Mouse (Mus musculus): Measurements from ENCODE around the gene Rpap3. TPM values are rescaled to one million over a fixed set of nuclear protein-coding genes. Genes with fewer than 3 reads are reported as not detected.

The Rpap3 gene
- polyA plus RNA-seq, 1 experiment from 2014 or later: 6.8 TPM

GRCm38 (mm10) chr15:97727520-97727919 is 21.9 kb upstream of the Rpap3 start:
- H3K36me3 ChIP-seq (ENCODE audit: control insufficient read depth, insufficient read depth): no peaks in the 10 kb centered on the region
- H3K27ac ChIP-seq (ENCODE audit: low read length): no peak overlapping the region
- no peak for ATAC-seq (ENCODE audit: low read depth)
- H3K4me3 ChIP-seq (ENCODE audit: low read depth, low read length): no peak overlapping the region
- H3K27me3 ChIP-seq (ENCODE audit: control insufficient read depth, insufficient read depth, low read depth, low read length): no peaks in the 10 kb centered on the region
- H3K4me1 ChIP-seq (ENCODE audit: control insufficient read depth, low read depth, low read length): no peaks in the 10 kb centered on the region
- no peak overlapping the region for H3K4me2 ChIP-seq (ENCODE audit: low read depth, low read length)
- H3K9me3 ChIP-seq (replicated peaks; ENCODE audit: control insufficient read depth, low read length): no peaks in the 10 kb centered on the region
- no peak overlapping the region for H3K9ac ChIP-seq (ENCODE audit: low read depth, low read length)
- 50% methylated on average over 5 of the region's 5 CpGs for WGBS (ENCODE audit: insufficient replicate concordance)

- Histone ChIP-seq H3K4me1 (ENCODE audit: control insufficient read depth, low read depth, low read length) (no peaks in the 10 kb centered on the region), H3K9me3 (replicated peaks; ENCODE audit: control insufficient read depth, low read length) (no peaks in the 10 kb centered on the region), H3K27ac (ENCODE audit: low read length) (no peak overlapping the region), H3K27me3 (ENCODE audit: control insufficient read depth, insufficient read depth, low read depth, low read length) (no peaks in the 10 kb centered on the region), H3K4me3 (ENCODE audit: low read depth, low read length) (no peak overlapping the region), H3K9ac (ENCODE audit: low read depth, low read length) (no peak overlapping the region), H3K4me2 (ENCODE audit: low read depth, low read length) (no peak overlapping the region), H3K36me3 (ENCODE audit: control insufficient read depth, insufficient read depth) (no peaks in the 10 kb centered on the region)
- no peak for ATAC-seq (ENCODE audit: low read depth)
- 42% methylated on average over 8 of the region's 8 CpGs for WGBS (ENCODE audit: insufficient replicate concordance)
Measured at GRCm38 (mm10) chr15:97727048-97727447, 21.4 kb upstream of the Rpap3 start.

GRCm38 (mm10) chr15:97726310-97726709 is 20.7 kb upstream of the Rpap3 start:
- Histone ChIP-seq H3K4me3 (ENCODE audit: low read depth, low read length) (no peak overlapping the region), H3K27me3 (ENCODE audit: control insufficient read depth, insufficient read depth, low read depth, low read length) (no peaks in the 10 kb centered on the region), H3K9me3 (replicated peaks; ENCODE audit: control insufficient read depth, low read length) (no peaks in the 10 kb centered on the region), H3K36me3 (ENCODE audit: control insufficient read depth, insufficient read depth) (no peaks in the 10 kb centered on the region), H3K4me1 (ENCODE audit: control insufficient read depth, low read depth, low read length) (no peaks in the 10 kb centered on the region), H3K4me2 (ENCODE audit: low read depth, low read length) (no peak overlapping the region), H3K27ac (ENCODE audit: low read length) (no peak overlapping the region), H3K9ac (ENCODE audit: low read depth, low read length) (no peak overlapping the region)
- 71% methylated on average over 13 of the region's 13 CpGs for WGBS (ENCODE audit: insufficient replicate concordance)
- no peak for ATAC-seq (ENCODE audit: low read depth)

GRCm38 (mm10) chr15:97725198-97725785 is 19.7 kb upstream of the Rpap3 start:
- Histone ChIP-seq H3K27me3 (ENCODE audit: control insufficient read depth, insufficient read depth, low read depth, low read length) (no peaks in the 10 kb centered on the region), H3K36me3 (ENCODE audit: control insufficient read depth, insufficient read depth) (no peaks in the 10 kb centered on the region), H3K4me2 (ENCODE audit: low read depth, low read length) (no peak overlapping the region), H3K4me1 (ENCODE audit: control insufficient read depth, low read depth, low read length) (no peaks in the 10 kb centered on the region), H3K9me3 (replicated peaks; ENCODE audit: control insufficient read depth, low read length) (no peaks in the 10 kb centered on the region), H3K9ac (ENCODE audit: low read depth, low read length) (no peak overlapping the region), H3K27ac (ENCODE audit: low read length) (no peak overlapping the region), H3K4me3 (ENCODE audit: low read depth, low read length) (no peak overlapping the region)
- WGBS (ENCODE audit: insufficient replicate concordance): 44% methylated on average over 6 of the region's 6 CpGs
- ATAC-seq (ENCODE audit: low read depth): no peak

- H3K4me2 ChIP-seq (ENCODE audit: low read depth, low read length): no peak overlapping the region
- WGBS (ENCODE audit: insufficient replicate concordance): 71% methylated on average over 17 of the region's 17 CpGs
- no peak overlapping the region for H3K27ac ChIP-seq (ENCODE audit: low read length)
- H3K36me3 ChIP-seq (ENCODE audit: control insufficient read depth, insufficient read depth): no peaks in the 10 kb centered on the region
- no peak for ATAC-seq (ENCODE audit: low read depth)
- no peaks in the 10 kb centered on the region for H3K9me3 ChIP-seq (replicated peaks; ENCODE audit: control insufficient read depth, low read length)
- no peaks in the 10 kb centered on the region for H3K4me1 ChIP-seq (ENCODE audit: control insufficient read depth, low read depth, low read length)
- no peaks in the 10 kb centered on the region; the same call in 1 of the 2 replicates for H3K27me3 ChIP-seq (ENCODE audit: control insufficient read depth, insufficient read depth, low read depth, low read length)
- no peak overlapping the region for H3K4me3 ChIP-seq (ENCODE audit: low read depth, low read length)
- H3K9ac ChIP-seq (ENCODE audit: low read depth, low read length): no peak overlapping the region
Measured at GRCm38 (mm10) chr15:97724346-97725197, 18.9 kb upstream of the Rpap3 start.

- H3K9ac ChIP-seq (ENCODE audit: low read depth, low read length): no peak overlapping the region
- no peaks in the 10 kb centered on the region for H3K36me3 ChIP-seq (ENCODE audit: control insufficient read depth, insufficient read depth)
- no peaks in the 10 kb centered on the region; the same call in 1 of the 2 replicates for H3K27me3 ChIP-seq (ENCODE audit: control insufficient read depth, insufficient read depth, low read depth, low read length)
- 72% methylated on average over 6 of the region's 6 CpGs for WGBS (ENCODE audit: insufficient replicate concordance)
- H3K4me1 ChIP-seq (ENCODE audit: control insufficient read depth, low read depth, low read length): no peaks in the 10 kb centered on the region
- no peak for ATAC-seq (ENCODE audit: low read depth)
- H3K4me2 ChIP-seq (ENCODE audit: low read depth, low read length): no peak overlapping the region
- no peaks in the 10 kb centered on the region for H3K9me3 ChIP-seq (replicated peaks; ENCODE audit: control insufficient read depth, low read length)
- H3K27ac ChIP-seq (ENCODE audit: low read length): no peak overlapping the region
- no peak overlapping the region for H3K4me3 ChIP-seq (ENCODE audit: low read depth, low read length)
Measured at GRCm38 (mm10) chr15:97723536-97724345, 18.1 kb upstream of the Rpap3 start.

- no peaks in the 10 kb centered on the region; the same call in 1 of the 2 replicates for H3K27me3 ChIP-seq (ENCODE audit: control insufficient read depth, insufficient read depth, low read depth, low read length)
- no peaks in the 10 kb centered on the region for H3K9me3 ChIP-seq (replicated peaks; ENCODE audit: control insufficient read depth, low read length)
- no peak overlapping the region for H3K4me2 ChIP-seq (ENCODE audit: low read depth, low read length)
- no peak overlapping the region for H3K27ac ChIP-seq (ENCODE audit: low read length)
- H3K36me3 ChIP-seq (ENCODE audit: control insufficient read depth, insufficient read depth): no peaks in the 10 kb centered on the region
- no peaks in the 10 kb centered on the region for H3K4me1 ChIP-seq (ENCODE audit: control insufficient read depth, low read depth, low read length)
- no peak for ATAC-seq (ENCODE audit: low read depth)
- 48% methylated on average over 15 of the region's 15 CpGs for WGBS (ENCODE audit: insufficient replicate concordance)
- H3K9ac ChIP-seq (ENCODE audit: low read depth, low read length): no peak overlapping the region
- H3K4me3 ChIP-seq (ENCODE audit: low read depth, low read length): no peak overlapping the region
Measured at GRCm38 (mm10) chr15:97721008-97721701, 15.5 kb upstream of the Rpap3 start.

- H3K9ac ChIP-seq (ENCODE audit: low read depth, low read length): no peak overlapping the region
- WGBS (ENCODE audit: insufficient replicate concordance): 70% methylated on average over 12 of the region's 12 CpGs
- H3K4me2 ChIP-seq (ENCODE audit: low read depth, low read length): no peak overlapping the region
- peak; percentile 30; the same call in 1 of the 2 replicates for ATAC-seq (ENCODE audit: low read depth)
- H3K27me3 ChIP-seq (ENCODE audit: control insufficient read depth, insufficient read depth, low read depth, low read length): no peaks in the 10 kb centered on the region; the same call in 1 of the 2 replicates
- H3K9me3 ChIP-seq (replicated peaks; ENCODE audit: control insufficient read depth, low read length): no peaks in the 10 kb centered on the region
- H3K36me3 ChIP-seq (ENCODE audit: control insufficient read depth, insufficient read depth): no peaks in the 10 kb centered on the region
- H3K4me3 ChIP-seq (ENCODE audit: low read depth, low read length): no peak overlapping the region
- no peaks in the 10 kb centered on the region for H3K4me1 ChIP-seq (ENCODE audit: control insufficient read depth, low read depth, low read length)
- H3K27ac ChIP-seq (ENCODE audit: low read length): peak overlapping the region; percentile 27; the same call in 1 of the 2 replicates
Measured at GRCm38 (mm10) chr15:97720026-97720675, 14.5 kb upstream of the Rpap3 start.
